Mouse (Mus musculus): ENCODE measurements around the gene Slc12a3.

DNA sequence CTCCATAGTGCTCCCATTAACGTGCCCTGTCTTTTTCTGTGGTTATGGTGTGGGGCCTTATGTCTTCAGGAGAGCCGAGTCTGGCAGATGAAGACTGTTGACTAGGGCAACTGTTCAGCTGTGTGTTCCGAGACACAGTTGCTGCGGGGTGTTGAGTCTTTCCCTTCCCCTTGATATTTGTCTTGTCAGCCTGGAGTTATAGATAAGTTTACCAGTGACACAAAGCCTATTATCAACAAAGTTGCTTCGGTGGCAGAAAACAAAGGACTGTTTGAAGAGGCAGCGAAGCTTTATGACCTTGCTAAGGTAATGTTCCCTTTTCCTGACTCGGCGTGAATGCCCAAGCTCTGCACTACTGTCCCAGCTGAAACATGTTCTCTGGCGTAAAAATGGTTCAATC lies 21.3 kb upstream of the Slc12a3 start:
- TF ChIP-seq CTCF (IDR thresholded peaks at IDR 0.05; ENCODE audit: borderline replicate concordance, extremely low read depth, insufficient read depth, insufficient read length): no peak
- TF ChIP-seq POLR2A (IDR thresholded peaks at IDR 0.05; ENCODE audit: borderline replicate concordance, extremely low read depth, insufficient read depth, insufficient read length, poor library complexity, severe bottlenecking): no peak
